Mouse (Mus musculus): Measurements from ENCODE around the gene Tmem178. TPM values are rescaled to one million over a fixed set of nuclear protein-coding genes. Genes with fewer than 3 reads are reported as not detected.

Gene Tmem178
- polyA plus RNA-seq, 1 experiment from 2014 or later = 11.7 TPM

GRCm38 (mm10) chr17:80949895-80950294, 5.5 kb downstream of the Tmem178 start:
- 84% methylated on average over 10 of the region's 10 CpGs for WGBS
- ATAC-seq (ENCODE audit: low FRiP score, low TSS enrichment) = no peak
- no peak overlapping the region for H3K27ac ChIP-seq (ENCODE audit: low read depth, low read length)

GRCm38 (mm10) chr17:80952305-80952704, 7.9 kb downstream of the Tmem178 start:
- WGBS = 73% methylated on average over 7 of the region's 7 CpGs
- no peak for ATAC-seq (ENCODE audit: low FRiP score, low TSS enrichment)
- H3K9ac ChIP-seq (ENCODE audit: low read depth, low read length) = no peak overlapping the region
- H3K4me2 ChIP-seq (replicated peaks; ENCODE audit: low read depth, low read length) = no peak overlapping the region
- no peak overlapping the region for H3K4me3 ChIP-seq (ENCODE audit: low read length)
- H3K27me3 ChIP-seq (ENCODE audit: control insufficient read depth, insufficient read depth, low read length) = 0 out of 2 replicates have a peak, but pooled peaks cover under 1% of the 10 kb centered on the region
- peaks cover 6% of the 10 kb centered on the region; the same call in 1 of the 2 replicates for H3K4me1 ChIP-seq (ENCODE audit: control insufficient read depth, insufficient read depth, low read length)
- H3K9me3 ChIP-seq (ENCODE audit: control insufficient read depth, low read length) = no peaks in the 10 kb centered on the region
- H3K27ac ChIP-seq (ENCODE audit: low read depth, low read length) = no peak overlapping the region
- no peaks in the 10 kb centered on the region for H3K36me3 ChIP-seq (ENCODE audit: control insufficient read depth, insufficient read depth, low read length)

More at GRCm38 (mm10) chr17:80949895-80950294, 5.5 kb downstream of the Tmem178 start:
- peaks cover 13% of the 10 kb centered on the region for H3K27me3 ChIP-seq (ENCODE audit: control insufficient read depth, insufficient read depth, low read length)
- no peak overlapping the region for H3K4me3 ChIP-seq (ENCODE audit: low read length)
- H3K9ac ChIP-seq (ENCODE audit: low read depth, low read length) = no peak overlapping the region
- H3K36me3 ChIP-seq (ENCODE audit: control insufficient read depth, insufficient read depth, low read length) = no peaks in the 10 kb centered on the region
- H3K4me2 ChIP-seq (replicated peaks; ENCODE audit: low read depth, low read length) = no peak overlapping the region
- H3K4me1 ChIP-seq (ENCODE audit: control insufficient read depth, insufficient read depth, low read length) = peaks cover 6% of the 10 kb centered on the region; the same call in 1 of the 2 replicates
- no peaks in the 10 kb centered on the region for H3K9me3 ChIP-seq (ENCODE audit: control insufficient read depth, low read length)

GRCm38 (mm10) chr17:80955415-80955814, 11.0 kb downstream of the Tmem178 start:
- peaks cover 6% of the 10 kb centered on the region; the same call in 1 of the 2 replicates for H3K4me1 ChIP-seq (ENCODE audit: control insufficient read depth, insufficient read depth, low read length)
- ATAC-seq (ENCODE audit: low FRiP score, low TSS enrichment) = no peak
- H3K27ac ChIP-seq (ENCODE audit: low read depth, low read length) = no peak overlapping the region
- no peak overlapping the region for H3K4me2 ChIP-seq (replicated peaks; ENCODE audit: low read depth, low read length)
- H3K9ac ChIP-seq (ENCODE audit: low read depth, low read length) = no peak overlapping the region
- WGBS = 71% methylated on average over 7 of the region's 7 CpGs
- 0 out of 2 replicates have a peak, but pooled peaks cover 2% of the 10 kb centered on the region for H3K9me3 ChIP-seq (ENCODE audit: control insufficient read depth, low read length)
- H3K36me3 ChIP-seq (ENCODE audit: control insufficient read depth, insufficient read depth, low read length) = no peaks in the 10 kb centered on the region
- H3K4me3 ChIP-seq (ENCODE audit: low read length) = no peak overlapping the region
- no peaks in the 10 kb centered on the region for H3K27me3 ChIP-seq (ENCODE audit: control insufficient read depth, insufficient read depth, low read length)

- 79% methylated on average over 10 of the region's 10 CpGs for WGBS
- H3K27ac ChIP-seq (ENCODE audit: low read depth, low read length) = no peak overlapping the region
- peaks cover 6% of the 10 kb centered on the region; the same call in 1 of the 2 replicates for H3K4me1 ChIP-seq (ENCODE audit: control insufficient read depth, insufficient read depth, low read length)
- no peak overlapping the region for H3K9ac ChIP-seq (ENCODE audit: low read depth, low read length)
- H3K27me3 ChIP-seq (ENCODE audit: control insufficient read depth, insufficient read depth, low read length) = no peaks in the 10 kb centered on the region
- H3K36me3 ChIP-seq (ENCODE audit: control insufficient read depth, insufficient read depth, low read length) = no peaks in the 10 kb centered on the region
- H3K4me3 ChIP-seq (ENCODE audit: low read length) = no peak overlapping the region
- 0 out of 2 replicates have a peak, but pooled peaks cover 2% of the 10 kb centered on the region for H3K9me3 ChIP-seq (ENCODE audit: control insufficient read depth, low read length)
- ATAC-seq (ENCODE audit: low FRiP score, low TSS enrichment) = no peak
- H3K4me2 ChIP-seq (replicated peaks; ENCODE audit: low read depth, low read length) = no peak overlapping the region
Measured at GRCm38 (mm10) chr17:80955998-80956811, 11.8 kb downstream of the Tmem178 start.

GRCm38 (mm10) chr17:80958332-80958731, 13.9 kb downstream of the Tmem178 start:
- no peak for ATAC-seq (ENCODE audit: low FRiP score, low TSS enrichment)
- WGBS = 74% methylated on average over 6 of the region's 6 CpGs
- H3K9ac ChIP-seq (ENCODE audit: low read depth, low read length) = no peak overlapping the region
- H3K36me3 ChIP-seq (ENCODE audit: control insufficient read depth, insufficient read depth, low read length) = no peaks in the 10 kb centered on the region
- no peak overlapping the region for H3K27ac ChIP-seq (ENCODE audit: low read depth, low read length)
- no peaks in the 10 kb centered on the region for H3K4me1 ChIP-seq (ENCODE audit: control insufficient read depth, insufficient read depth, low read length)
- 0 out of 2 replicates have a peak, but pooled peaks cover 2% of the 10 kb centered on the region for H3K9me3 ChIP-seq (ENCODE audit: control insufficient read depth, low read length)
- H3K27me3 ChIP-seq (ENCODE audit: control insufficient read depth, insufficient read depth, low read length) = no peaks in the 10 kb centered on the region
- no peak overlapping the region for H3K4me3 ChIP-seq (ENCODE audit: low read length)
- H3K4me2 ChIP-seq (replicated peaks; ENCODE audit: low read depth, low read length) = no peak overlapping the region

GRCm38 (mm10) chr17:80959840-80960239, 15.4 kb downstream of the Tmem178 start:
- Histone ChIP-seq H3K9ac (ENCODE audit: low read depth, low read length) (no peak overlapping the region), H3K4me2 (replicated peaks; ENCODE audit: low read depth, low read length) (no peak overlapping the region), H3K36me3 (ENCODE audit: control insufficient read depth, insufficient read depth, low read length) (no peaks in the 10 kb centered on the region), H3K9me3 (ENCODE audit: control insufficient read depth, low read length) (0 out of 2 replicates have a peak, but pooled peaks cover 2% of the 10 kb centered on the region), H3K27ac (ENCODE audit: low read depth, low read length) (no peak overlapping the region), H3K27me3 (ENCODE audit: control insufficient read depth, insufficient read depth, low read length) (no peaks in the 10 kb centered on the region), H3K4me1 (ENCODE audit: control insufficient read depth, insufficient read depth, low read length) (no peaks in the 10 kb centered on the region), H3K4me3 (ENCODE audit: low read length) (no peak overlapping the region)
- WGBS = 57% methylated on average over 2 of the region's 2 CpGs
- no peak for ATAC-seq (ENCODE audit: low FRiP score, low TSS enrichment)

- Histone ChIP-seq H3K4me2 (replicated peaks; ENCODE audit: low read depth, low read length) (no peak overlapping the region), H3K27me3 (ENCODE audit: control insufficient read depth, insufficient read depth, low read length) (no peaks in the 10 kb centered on the region), H3K9ac (ENCODE audit: low read depth, low read length) (no peak overlapping the region), H3K4me3 (ENCODE audit: low read length) (no peak overlapping the region), H3K36me3 (ENCODE audit: control insufficient read depth, insufficient read depth, low read length) (no peaks in the 10 kb centered on the region), H3K27ac (ENCODE audit: low read depth, low read length) (no peak overlapping the region), H3K9me3 (ENCODE audit: control insufficient read depth, low read length) (no peaks in the 10 kb centered on the region), H3K4me1 (ENCODE audit: control insufficient read depth, insufficient read depth, low read length) (peaks cover 12% of the 10 kb centered on the region; the same call in 1 of the 2 replicates)
- no peak for ATAC-seq (ENCODE audit: low FRiP score, low TSS enrichment)
- 27% methylated on average over 7 of the region's 7 CpGs for WGBS
Measured at GRCm38 (mm10) chr17:80967475-80967874, 23.0 kb downstream of the Tmem178 start.

- H3K36me3 ChIP-seq (ENCODE audit: control insufficient read depth, insufficient read depth, low read length) = no peaks in the 10 kb centered on the region
- H3K4me2 ChIP-seq (replicated peaks; ENCODE audit: low read depth, low read length) = no peak overlapping the region
- no peak overlapping the region for H3K9ac ChIP-seq (ENCODE audit: low read depth, low read length)
- H3K4me3 ChIP-seq (ENCODE audit: low read length) = no peak overlapping the region
- WGBS = 58% methylated on average over 18 of the region's 18 CpGs
- H3K9me3 ChIP-seq (ENCODE audit: control insufficient read depth, low read length) = no peaks in the 10 kb centered on the region
- ATAC-seq (ENCODE audit: low FRiP score, low TSS enrichment) = no peak; the same call in 1 of the 2 replicates
- peaks cover 12% of the 10 kb centered on the region; the same call in 1 of the 2 replicates for H3K4me1 ChIP-seq (ENCODE audit: control insufficient read depth, insufficient read depth, low read length)
- no peaks in the 10 kb centered on the region for H3K27me3 ChIP-seq (ENCODE audit: control insufficient read depth, insufficient read depth, low read length)
- no peak overlapping the region for H3K27ac ChIP-seq (ENCODE audit: low read depth, low read length)
Measured at GRCm38 (mm10) chr17:80969643-80970619, 25.5 kb downstream of the Tmem178 start.
